Mouse (Mus musculus) frontal cortex, adult (tissue): ENCODE data around the gene Ctnnd2.

ENCODE experiments used
- ATAC-seq: cut with Nextera tagmentation; 2 replicates; pipeline ENCODE4 v1.9.2; 2017; ENCODE audit warnings: mild to moderate bottlenecking, moderate library complexity, mixed read lengths; ENCODE audit not compliant: low TSS enrichment

The Ctnnd2 gene

GRCm38 (mm10) chr15:30386489-30386888 is 214.1 kb downstream of the Ctnnd2 start:
- ATAC-seq = no peak

DNA sequence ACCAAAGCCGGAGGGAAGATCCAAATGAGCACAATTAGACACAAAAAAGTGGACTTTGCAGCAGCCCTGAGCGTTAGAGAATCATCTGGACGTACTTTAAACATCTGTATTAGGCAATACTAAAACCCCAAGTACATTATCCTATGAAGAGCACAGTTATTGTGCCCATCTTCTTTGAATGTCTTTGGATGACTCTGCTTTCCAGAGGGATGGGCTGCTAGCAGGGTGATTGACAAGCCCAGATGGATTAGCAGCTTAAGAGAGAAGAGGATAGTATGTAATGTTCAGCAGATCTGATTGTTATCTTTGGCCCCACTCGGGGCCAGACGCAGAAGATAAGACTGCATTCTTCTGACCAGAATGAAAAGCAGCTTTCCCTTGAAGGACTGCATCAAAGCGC is 214.9 kb downstream of the Ctnnd2 start:
- no peak for ATAC-seq

GRCm38 (mm10) chr15:30401111-30401510 is 228.7 kb downstream of the Ctnnd2 start:
- ATAC-seq = peak; percentile 26; the same call in 1 of the 2 replicates

DNA sequence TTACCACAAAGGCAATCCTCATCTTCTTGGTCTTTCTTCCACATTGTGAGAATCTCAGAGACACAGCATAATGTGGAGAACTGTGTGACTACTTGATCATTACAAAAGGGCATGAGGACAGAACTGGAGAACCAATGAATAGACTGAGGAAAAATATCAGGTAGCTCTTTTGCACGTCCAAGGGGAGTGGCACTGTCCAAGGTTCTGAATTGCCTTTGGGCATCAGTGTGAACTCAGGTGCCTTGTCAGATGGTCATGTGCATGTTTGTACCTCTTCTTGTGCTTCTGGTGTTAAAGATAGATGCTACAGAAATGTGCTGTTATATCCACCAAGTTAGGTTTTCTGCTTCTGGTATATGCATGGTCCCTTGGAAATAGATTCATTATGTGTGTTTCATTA is 233.9 kb downstream of the Ctnnd2 start:
- no peak for ATAC-seq

DNA sequence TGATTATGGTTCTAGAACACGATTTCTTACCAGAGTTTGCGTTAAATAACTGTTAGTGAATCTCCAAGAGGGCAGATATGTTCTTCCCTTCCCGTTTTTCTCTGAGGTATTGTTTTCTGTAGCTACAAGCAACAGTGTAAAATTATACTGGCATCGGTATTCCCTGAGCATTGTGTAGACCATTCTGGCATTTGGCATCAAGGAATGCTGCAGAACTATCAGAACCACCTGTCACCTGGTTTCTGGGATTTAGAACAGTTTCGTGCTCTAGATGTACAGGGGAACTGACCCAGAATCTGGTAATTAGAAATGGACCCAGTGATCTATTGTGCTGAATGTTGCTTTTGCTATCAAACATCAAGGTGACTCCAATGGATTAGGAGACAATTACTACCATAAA is 250.8 kb downstream of the Ctnnd2 start:
- no peak for ATAC-seq

DNA sequence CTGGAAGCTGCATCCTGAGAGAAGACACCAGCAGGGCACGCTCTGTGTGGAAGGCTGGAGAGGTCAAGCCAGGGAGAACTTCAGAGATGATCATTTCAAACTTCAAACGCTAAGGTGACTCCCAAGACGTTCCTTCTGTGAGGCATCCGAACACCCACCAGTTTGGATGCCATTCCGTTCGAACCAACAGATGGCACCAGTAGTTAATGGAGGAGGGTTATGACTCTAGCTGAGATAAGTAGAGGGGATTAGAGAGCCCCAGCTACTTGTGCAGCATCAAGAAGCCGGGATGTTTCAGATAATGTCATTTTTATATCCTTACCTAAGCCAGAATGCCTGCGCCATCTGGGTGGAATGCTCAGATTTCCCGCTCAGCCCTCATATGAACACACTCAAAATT is 251.9 kb downstream of the Ctnnd2 start:
- peak; percentile 73 for ATAC-seq

DNA sequence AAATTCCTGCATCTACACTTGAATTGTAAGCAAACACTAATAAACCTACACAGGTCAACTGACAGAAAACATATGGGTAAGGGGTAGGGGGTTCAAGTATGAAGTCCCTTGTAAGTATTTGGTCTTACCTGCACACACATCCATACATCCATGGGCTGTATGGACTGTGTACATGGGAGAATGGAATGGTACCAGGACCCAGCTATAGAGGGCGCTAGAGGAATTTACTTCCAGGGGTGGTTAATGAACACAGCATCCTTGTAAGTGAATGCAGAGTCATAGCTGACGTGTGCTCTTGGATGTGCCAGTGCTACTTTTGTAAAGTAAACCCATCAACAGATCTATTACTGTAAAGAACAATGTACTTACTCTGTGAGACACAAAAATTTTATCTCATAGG is 254.9 kb downstream of the Ctnnd2 start:
- peak; percentile 75 for ATAC-seq

DNA sequence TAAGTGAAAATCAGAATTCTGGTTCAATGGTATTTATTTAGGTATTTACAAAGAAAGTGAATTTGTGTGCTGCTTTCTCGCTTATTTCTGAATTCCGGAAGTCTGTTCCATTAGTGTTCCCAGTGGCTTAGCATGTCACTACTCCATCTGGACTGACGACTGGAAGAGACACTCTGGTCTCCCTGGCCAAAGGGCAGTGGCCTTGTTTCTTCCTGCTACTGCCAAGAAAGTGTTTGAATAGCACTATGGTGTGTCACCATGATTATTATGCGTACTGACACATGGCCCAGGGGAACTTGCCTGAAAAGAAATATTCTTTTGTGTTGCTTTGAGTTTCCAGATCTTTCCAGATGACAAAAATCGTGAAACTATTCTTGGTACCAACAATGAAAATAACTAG is 266.7 kb downstream of the Ctnnd2 start:
- peak; percentile 59; the same call in 1 of the 2 replicates for ATAC-seq

DNA sequence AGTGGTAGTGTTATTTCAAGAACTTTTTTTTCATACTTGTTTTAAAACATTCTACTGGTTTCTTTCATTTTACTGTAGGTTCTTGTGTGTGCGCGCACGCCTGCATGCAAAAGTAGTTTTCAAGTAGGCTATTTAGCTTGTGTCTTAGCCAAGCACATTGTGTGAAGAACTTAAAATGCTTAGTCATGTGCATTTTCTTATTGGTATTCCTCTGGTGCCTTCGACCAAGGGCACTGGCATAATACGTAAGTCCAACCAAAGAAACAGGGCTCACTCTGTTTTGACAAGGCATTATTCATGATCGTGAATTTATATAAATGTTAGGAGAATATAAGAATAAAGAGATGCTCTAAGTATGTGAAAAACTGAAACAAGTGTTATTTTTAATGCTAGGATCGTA is 278.4 kb downstream of the Ctnnd2 start:
- ATAC-seq = peak; percentile 68

DNA sequence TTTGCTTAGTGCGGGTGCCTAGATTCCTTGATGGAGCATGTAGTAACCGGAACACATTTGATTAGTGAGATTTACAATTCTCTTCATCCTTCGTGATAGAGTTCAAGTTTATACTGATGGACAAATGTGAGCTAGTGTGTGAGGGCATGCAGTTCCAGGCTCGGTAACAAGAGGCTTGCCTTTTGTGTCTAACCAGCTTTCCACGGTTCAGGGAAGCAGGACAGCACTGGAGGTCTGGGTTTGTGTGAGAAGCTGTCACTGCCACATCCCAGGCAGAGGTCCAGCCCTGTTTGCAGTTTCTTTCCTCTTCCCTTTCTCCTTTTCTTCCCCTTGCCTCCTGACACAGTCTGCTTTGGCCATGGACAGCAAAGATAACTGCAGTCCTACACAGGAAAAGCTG is 279.5 kb downstream of the Ctnnd2 start:
- peak; percentile 11; the same call in 1 of the 2 replicates for ATAC-seq

GRCm38 (mm10) chr15:30457541-30458250 is 285.3 kb downstream of the Ctnnd2 start:
- ATAC-seq = peak; percentile 93

- ATAC-seq = no peak
Measured at GRCm38 (mm10) chr15:30458671-30459070, 286.3 kb downstream of the Ctnnd2 start.

DNA sequence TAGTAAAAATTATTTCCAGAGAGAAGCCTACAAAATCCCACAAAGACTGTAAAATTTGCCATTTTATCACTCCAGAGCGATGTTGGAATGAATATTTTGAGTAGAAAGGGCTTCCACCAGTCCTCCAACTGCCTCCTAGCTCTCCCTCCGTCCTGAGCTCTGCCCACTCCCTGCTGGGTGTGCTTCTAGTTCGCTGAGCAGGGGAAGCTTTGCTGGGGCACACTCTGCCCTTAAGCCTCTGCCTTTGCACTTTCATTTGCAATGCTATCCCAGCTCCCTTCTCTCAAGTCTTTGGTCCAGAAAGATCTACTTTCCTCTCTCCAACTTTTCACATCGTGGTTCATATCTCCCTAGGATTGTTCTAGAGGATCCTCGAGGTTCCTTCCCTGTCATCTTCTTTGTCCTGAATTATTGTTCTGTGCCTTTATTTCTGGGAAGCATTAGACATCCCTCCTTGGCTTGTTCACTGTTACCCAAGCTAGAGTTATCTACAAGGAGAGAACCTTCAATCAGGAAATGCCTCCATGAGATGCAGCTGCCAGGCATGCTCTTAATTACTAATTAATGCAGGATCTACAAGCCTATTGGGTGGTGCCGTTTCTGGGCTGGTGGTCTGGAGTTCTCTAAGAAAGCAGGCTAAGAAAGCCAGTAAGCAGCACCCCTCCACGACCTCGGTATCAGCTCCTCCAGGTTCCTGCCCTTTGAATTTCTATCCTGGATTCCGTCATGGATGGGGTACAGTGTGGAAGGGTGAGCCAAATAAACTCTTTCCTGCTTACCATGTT is 288.1 kb downstream of the Ctnnd2 start:
- no peak for ATAC-seq

DNA sequence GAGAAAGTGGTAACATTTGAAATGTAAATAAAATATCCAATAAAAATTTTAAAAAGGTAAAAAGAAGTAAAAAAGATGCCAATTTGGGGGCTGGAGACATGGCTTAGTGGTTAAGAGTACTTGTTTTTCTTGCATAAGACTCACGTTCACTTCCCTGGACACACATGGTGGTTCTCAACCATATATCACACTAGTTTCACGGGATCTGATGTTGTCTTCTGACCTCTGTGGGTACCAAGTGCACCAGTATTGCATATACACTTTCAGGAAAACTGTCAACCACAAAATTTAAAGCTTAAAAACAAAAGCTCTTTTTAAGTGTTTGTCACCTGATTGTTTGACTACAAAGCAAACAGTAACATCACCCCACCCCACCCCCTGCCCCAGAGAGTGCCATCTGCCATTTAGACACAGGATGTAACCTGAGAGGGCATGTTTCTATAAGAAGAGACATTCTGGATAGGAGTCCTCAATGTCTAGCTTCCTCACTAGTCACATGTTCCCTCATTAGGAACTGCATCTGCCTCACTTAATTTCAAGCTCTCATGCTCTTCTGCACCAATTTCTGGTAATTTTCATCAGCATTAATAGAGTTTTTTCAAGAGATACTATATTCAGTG is 290.5 kb downstream of the Ctnnd2 start:
- ATAC-seq = no peak

- ATAC-seq = no peak
Measured at GRCm38 (mm10) chr15:30463471-30464047, 291.2 kb downstream of the Ctnnd2 start.

DNA sequence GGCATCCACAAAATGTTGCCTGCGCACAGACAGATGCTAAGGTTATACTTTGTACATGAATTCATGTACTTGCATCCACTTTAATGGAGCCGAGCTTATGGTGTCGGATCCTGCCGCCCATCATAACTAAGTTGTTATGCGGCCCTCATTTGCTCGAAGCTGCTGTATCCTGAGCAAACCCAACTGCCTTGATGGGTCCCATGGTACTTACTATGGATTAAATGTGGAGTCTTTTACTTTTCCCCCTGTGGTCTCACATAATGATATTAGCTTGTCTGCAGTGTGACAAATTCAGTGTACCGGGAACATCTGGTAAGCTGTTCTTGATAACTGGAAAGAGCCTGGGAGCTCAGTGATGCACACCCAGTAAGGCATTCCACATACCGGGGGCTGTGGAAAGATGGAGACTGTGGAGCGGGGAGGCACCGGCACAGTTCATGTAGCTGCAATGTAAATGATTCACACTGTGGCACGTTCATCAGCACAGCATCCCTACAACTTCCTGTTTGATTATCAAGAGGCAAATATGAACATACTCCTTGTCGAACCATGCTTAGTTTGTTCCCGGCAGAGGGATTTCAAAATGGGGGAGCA is 294.7 kb downstream of the Ctnnd2 start:
- ATAC-seq = no peak

DNA sequence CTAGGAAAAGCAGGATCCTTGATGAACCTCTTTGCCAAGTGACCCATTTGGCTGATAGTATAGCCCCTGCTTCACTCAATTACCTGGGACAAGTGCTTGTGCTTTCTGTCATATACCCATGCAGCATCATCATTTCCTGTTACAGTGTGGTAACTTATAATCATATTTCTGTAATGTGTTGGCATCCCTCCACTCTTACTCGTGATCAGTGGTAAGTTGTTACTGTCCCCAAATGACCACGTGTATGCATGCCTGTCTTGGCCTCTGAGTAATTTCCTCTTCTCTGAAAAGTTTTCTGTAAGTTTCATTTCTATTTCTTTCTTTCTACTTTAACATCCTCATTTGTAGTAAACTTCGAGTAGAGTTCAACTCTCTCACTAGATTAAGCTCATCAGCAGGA is 296.4 kb downstream of the Ctnnd2 start:
- no peak for ATAC-seq

DNA sequence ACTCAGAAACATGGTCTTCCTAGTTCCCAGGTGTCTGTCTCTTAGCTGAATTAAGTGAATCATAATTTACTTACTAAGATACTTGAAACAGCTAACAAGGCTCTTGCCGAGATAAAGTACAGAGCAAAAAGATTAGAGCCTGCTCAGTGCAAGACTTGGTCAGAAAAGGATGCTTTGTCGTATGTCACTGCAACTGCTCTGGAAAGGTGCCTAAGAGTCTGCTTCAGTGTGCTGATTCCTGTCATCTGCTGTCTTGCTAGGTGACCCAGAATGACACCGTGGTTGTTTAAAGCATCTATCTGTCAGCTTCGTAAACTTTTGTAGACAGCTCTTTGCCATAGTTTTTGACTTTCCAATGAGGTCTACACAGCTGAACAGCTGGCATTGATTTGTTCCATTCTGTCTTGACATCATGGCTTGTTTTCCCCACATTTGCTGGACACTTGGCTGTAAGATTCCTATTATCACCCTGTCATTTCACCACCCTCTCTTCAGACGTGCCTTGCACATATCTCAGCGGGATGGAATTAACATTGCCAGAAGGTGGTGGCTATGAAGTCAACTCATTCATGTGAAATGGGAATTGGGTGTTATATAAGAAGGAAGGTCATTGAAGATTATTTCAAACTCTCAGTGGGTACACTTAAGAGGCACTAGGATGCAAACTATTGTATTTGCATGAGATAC is 299.0 kb downstream of the Ctnnd2 start:
- ATAC-seq = no peak

- peak; percentile 67 for ATAC-seq
Measured at GRCm38 (mm10) chr15:30480676-30481075, 308.3 kb downstream of the Ctnnd2 start.

DNA sequence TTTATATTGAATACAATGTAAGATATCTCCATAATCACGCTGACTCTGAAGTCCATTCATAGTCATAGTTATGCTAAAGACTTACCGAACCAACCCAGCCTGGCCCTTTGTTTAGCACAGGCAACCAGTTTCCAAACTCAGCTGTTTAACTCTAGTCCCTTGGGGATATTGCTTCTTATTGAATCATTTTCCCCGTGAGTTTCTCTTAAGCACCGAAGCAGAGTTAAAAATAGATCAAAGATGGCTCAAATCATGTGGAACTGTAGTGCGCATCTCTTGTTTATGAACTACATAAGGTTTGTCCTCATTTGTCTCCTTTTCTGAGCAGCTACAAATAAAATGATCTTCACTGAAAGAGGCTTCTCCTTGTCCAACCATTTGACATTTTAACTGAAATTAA is 334.1 kb downstream of the Ctnnd2 start:
- ATAC-seq = no peak; the same call in 1 of the 2 replicates

DNA sequence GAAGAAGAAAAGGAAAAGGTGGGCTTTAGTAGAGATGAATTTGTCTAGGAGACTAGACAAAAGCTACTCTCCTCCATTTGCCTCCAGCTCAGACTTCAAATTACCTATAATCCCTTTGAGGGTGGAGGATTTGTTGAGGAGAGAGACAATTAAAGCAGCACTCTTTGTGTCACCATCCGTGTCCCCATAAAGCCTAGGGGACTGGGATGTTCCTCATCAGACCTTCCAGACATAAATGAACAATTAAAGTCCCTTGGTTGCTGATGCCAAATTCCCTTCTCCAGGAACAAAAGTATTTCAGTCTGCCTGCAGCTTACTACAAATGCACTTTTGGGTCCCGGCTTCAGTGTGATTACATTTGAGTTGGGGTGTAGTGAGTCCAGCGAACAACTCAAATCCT is 340.1 kb downstream of the Ctnnd2 start:
- no peak for ATAC-seq
